Mouse (Mus musculus): ENCODE results near the gene Ccdc169. TPM values are rescaled to one million over a fixed set of nuclear protein-coding genes. Genes with fewer than 3 reads are reported as not detected.

Ccdc169 gene
- total RNA-seq, 2 experiments from 2014 or later, result not detected

GRCm38 (mm10) chr3:55119275-55119898 lies 17.8 kb upstream of the Ccdc169 start:
- ATAC-seq (ENCODE audit: poor library complexity, severe bottlenecking), result no peak

GRCm38 (mm10) chr3:55122336-55122870 lies 14.7 kb upstream of the Ccdc169 start:
- ATAC-seq (ENCODE audit: poor library complexity, severe bottlenecking), result no peak

- no peak for ATAC-seq (ENCODE audit: poor library complexity, severe bottlenecking)
These were observed 14.1 kb upstream of the Ccdc169 start for GRCm38 (mm10) chr3:55123064-55123463.

GRCm38 (mm10) chr3:55129181-55129692 lies 7.9 kb upstream of the Ccdc169 start:
- peak; percentile 47; the same call in 1 of the 2 replicates for ATAC-seq (ENCODE audit: poor library complexity, severe bottlenecking)

GRCm38 (mm10) chr3:55131576-55132233 lies 5.4 kb upstream of the Ccdc169 start:
- no peak for ATAC-seq (ENCODE audit: poor library complexity, severe bottlenecking)

GRCm38 (mm10) chr3:55139837-55140236 lies 2.7 kb downstream of the Ccdc169 start:
- ATAC-seq (ENCODE audit: poor library complexity, severe bottlenecking), result no peak

GRCm38 (mm10) chr3:55141401-55141800 lies 4.3 kb downstream of the Ccdc169 start:
- ATAC-seq (ENCODE audit: poor library complexity, severe bottlenecking), result no peak

GRCm38 (mm10) chr3:55144916-55145315 lies 7.8 kb downstream of the Ccdc169 start:
- ATAC-seq (ENCODE audit: poor library complexity, severe bottlenecking), result no peak

- ATAC-seq (ENCODE audit: poor library complexity, severe bottlenecking), result no peak
These were observed 9.3 kb downstream of the Ccdc169 start for GRCm38 (mm10) chr3:55146441-55146840.

- ATAC-seq (ENCODE audit: poor library complexity, severe bottlenecking), result no peak
These were observed 10.0 kb downstream of the Ccdc169 start for GRCm38 (mm10) chr3:55147156-55147555.

GRCm38 (mm10) chr3:55148091-55148490 lies 11.0 kb downstream of the Ccdc169 start:
- ATAC-seq (ENCODE audit: poor library complexity, severe bottlenecking), result no peak

- ATAC-seq (ENCODE audit: poor library complexity, severe bottlenecking), result no peak
These were observed 14.7 kb downstream of the Ccdc169 start for GRCm38 (mm10) chr3:55151656-55152433.

GRCm38 (mm10) chr3:55152673-55153334 lies 15.7 kb downstream of the Ccdc169 start:
- peak; percentile 27; the same call in 1 of the 2 replicates for ATAC-seq (ENCODE audit: poor library complexity, severe bottlenecking)

GRCm38 (mm10) chr3:55154163-55154562 lies 17.0 kb downstream of the Ccdc169 start:
- ATAC-seq (ENCODE audit: poor library complexity, severe bottlenecking), result no peak

- no peak for ATAC-seq (ENCODE audit: poor library complexity, severe bottlenecking)
These were observed 20.3 kb downstream of the Ccdc169 start for GRCm38 (mm10) chr3:55157413-55157812.

- no peak for ATAC-seq (ENCODE audit: poor library complexity, severe bottlenecking)
These were observed 24.0 kb downstream of the Ccdc169 start for GRCm38 (mm10) chr3:55161144-55161543.

GRCm38 (mm10) chr3:55163510-55163909 lies 26.4 kb downstream of the Ccdc169 start:
- ATAC-seq (ENCODE audit: poor library complexity, severe bottlenecking), result no peak

- ATAC-seq (ENCODE audit: poor library complexity, severe bottlenecking), result no peak
These were observed 35.3 kb downstream of the Ccdc169 start for GRCm38 (mm10) chr3:55172478-55172877.

GRCm38 (mm10) chr3:55177271-55177670 lies 40.1 kb downstream of the Ccdc169 start:
- no peak for ATAC-seq (ENCODE audit: poor library complexity, severe bottlenecking)

GRCm38 (mm10) chr3:55181766-55182165 lies 44.6 kb downstream of the Ccdc169 start, which contains the start of gene Sohlh2:
TSS of gene Sohlh2 (plus strand) at chr3:55182028.
- no peak for ATAC-seq (ENCODE audit: poor library complexity, severe bottlenecking)

- ATAC-seq (ENCODE audit: poor library complexity, severe bottlenecking), result no peak
These were observed 54.5 kb downstream of the Ccdc169 start for GRCm38 (mm10) chr3:55191668-55192067.
